Mouse (Mus musculus) neural tube, embryonic 14.5 days (tissue): ENCODE data around the gene Coq9. TPM values are rescaled to one million over a fixed set of nuclear protein-coding genes. Genes with fewer than 3 reads are reported as not detected.

ENCODE experiments used
- ATAC-seq: fragments of 200-750 bp; cut with Nextera tagmentation; 2 replicates; pipeline ENCODE4 v1.8.0; 2017; ENCODE audit warnings: low read depth, mild to moderate bottlenecking, moderate TSS enrichment, moderate library complexity
- H3K27ac ChIP-seq: fragments of 300-500 bp; sonication (generic); 2 replicates; pipeline ENCODE4 v1.5.1; 2014; ENCODE audit warnings: low read depth, mild to moderate bottlenecking, control low read depth, low read length, moderate library complexity, mixed read lengths
- H3K27me3 ChIP-seq: fragments of 300-500 bp; sonication (generic); 2 replicates; pipeline ENCODE4 v1.6.1; 2014; ENCODE audit warnings: low read length; ENCODE audit not compliant: control insufficient read depth, insufficient read depth
- H3K36me3 ChIP-seq: fragments of 300-500 bp; sonication (generic); 2 replicates; pipeline ENCODE4 v1.6.1; 2014; ENCODE audit warnings: low read length, mixed read lengths; ENCODE audit not compliant: control insufficient read depth, insufficient read depth
- H3K4me1 ChIP-seq: fragments of 300-500 bp; sonication (generic); 2 replicates; pipeline ENCODE4 v1.6.1; 2014; ENCODE audit warnings: low read length; ENCODE audit not compliant: control insufficient read depth, insufficient read depth
- H3K4me2 ChIP-seq: fragments of 300-500 bp; sonication (generic); 2 replicates; pipeline ENCODE4 v1.6.1; 2014; ENCODE audit warnings: mild to moderate bottlenecking, low read depth, low read length, control low read depth
- H3K4me3 ChIP-seq: fragments of 300-500 bp; sonication (generic); 2 replicates; pipeline ENCODE4 v1.5.1; 2014; ENCODE audit warnings: low read depth, low read length, control low read depth, mixed read lengths
- H3K9ac ChIP-seq: fragments of 300-500 bp; sonication (generic); replicated peaks from 2 replicates; pipeline ENCODE4 v1.6.1; 2014; ENCODE audit warnings: low read depth, mild to moderate bottlenecking, control low read depth, low read length, mixed read lengths
- H3K9me3 ChIP-seq: fragments of 300-500 bp; sonication (generic); 2 replicates; pipeline ENCODE4 v1.6.1; 2016; ENCODE audit warnings: low read length; ENCODE audit not compliant: control insufficient read depth
- WGBS: fragments of 180-500 bp; shearing (Covaris S2); extraction: QIAGEN DNeasy Blood & Tissue Kit; methylation state at CpG from one replicate; pipeline ENCODE4 v1.1.7; 2014; 5-methylcytosine and 5-hydroxymethylcytosine counted together
- polyA plus RNA-seq: library from polyadenylated mRNA; unstranded; fragments of >200 nt; fragmentation: Nextera tagmentation; extraction: Ambion mirVana; gene quantifications from 2 replicates; pipeline ENCODE4 v1.2.1, GENCODE M21; 2014

The Coq9 gene
- polyA plus RNA-seq, 1 experiment from 2014 or later = 67.1 TPM

GRCm38 (mm10) chr8:94804546-94805340 lies 33.4 kb upstream of the Coq9 start:
- Histone ChIP-seq H3K4me1 (no peaks in the 10 kb centered on the region), H3K27ac (no peak overlapping the region), H3K4me2 (no peak overlapping the region), H3K9me3 (no peaks in the 10 kb centered on the region), H3K36me3 (no peaks in the 10 kb centered on the region), H3K9ac (no peak overlapping the region), H3K27me3 (no peaks in the 10 kb centered on the region), H3K4me3 (no peak overlapping the region)
- no peak for ATAC-seq
- 76% methylated on average over 10 of the region's 10 CpGs for WGBS

DNA sequence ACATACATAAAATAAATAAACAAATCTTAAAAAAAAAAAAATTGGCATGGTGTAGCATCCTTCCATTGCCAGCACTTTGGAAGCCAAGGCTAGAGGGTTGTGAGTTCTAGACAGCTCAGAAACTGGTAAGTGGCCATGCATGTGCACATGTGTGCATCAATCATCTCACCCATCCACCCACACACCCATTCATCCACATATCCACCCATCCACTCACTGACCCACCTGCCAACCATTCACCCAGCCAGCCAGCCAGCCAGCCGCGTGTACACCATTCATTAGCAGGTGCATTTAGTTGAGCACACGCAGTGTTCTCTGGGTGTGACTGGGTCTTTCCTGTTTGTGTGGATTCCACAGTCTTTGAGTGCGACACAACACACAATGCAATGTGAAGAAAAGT lies 32.3 kb upstream of the Coq9 start:
- H3K9ac ChIP-seq = no peak overlapping the region
- no peaks in the 10 kb centered on the region for H3K36me3 ChIP-seq
- ATAC-seq = no peak
- no peak overlapping the region for H3K27ac ChIP-seq
- H3K4me1 ChIP-seq = no peaks in the 10 kb centered on the region
- no peak overlapping the region for H3K4me2 ChIP-seq
- 57% methylated on average over 4 of the region's 4 CpGs for WGBS
- no peaks in the 10 kb centered on the region for H3K27me3 ChIP-seq
- no peaks in the 10 kb centered on the region for H3K9me3 ChIP-seq
- H3K4me3 ChIP-seq = no peak overlapping the region

DNA sequence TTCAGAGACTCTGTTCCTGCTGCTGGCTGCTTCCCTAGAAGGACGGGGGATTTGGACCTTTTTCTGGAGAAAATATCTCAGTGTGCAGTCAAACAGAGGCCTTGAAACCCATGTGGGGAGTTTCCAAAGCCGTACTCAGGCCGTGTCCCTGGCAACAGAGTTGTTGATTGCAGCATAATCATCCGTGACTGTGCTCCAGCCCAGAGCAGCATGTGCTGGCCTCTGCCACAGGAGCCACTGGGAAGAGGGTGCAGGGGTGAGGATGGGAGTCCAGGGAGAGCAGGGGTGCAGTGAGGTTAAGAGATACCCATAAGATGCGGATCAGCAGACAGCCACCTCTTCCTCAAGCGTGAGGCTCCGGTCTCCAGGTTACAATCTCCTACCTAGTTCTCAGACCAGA lies 30.6 kb upstream of the Coq9 start:
- ATAC-seq = peak; percentile 21; the same call in 1 of the 2 replicates

DNA sequence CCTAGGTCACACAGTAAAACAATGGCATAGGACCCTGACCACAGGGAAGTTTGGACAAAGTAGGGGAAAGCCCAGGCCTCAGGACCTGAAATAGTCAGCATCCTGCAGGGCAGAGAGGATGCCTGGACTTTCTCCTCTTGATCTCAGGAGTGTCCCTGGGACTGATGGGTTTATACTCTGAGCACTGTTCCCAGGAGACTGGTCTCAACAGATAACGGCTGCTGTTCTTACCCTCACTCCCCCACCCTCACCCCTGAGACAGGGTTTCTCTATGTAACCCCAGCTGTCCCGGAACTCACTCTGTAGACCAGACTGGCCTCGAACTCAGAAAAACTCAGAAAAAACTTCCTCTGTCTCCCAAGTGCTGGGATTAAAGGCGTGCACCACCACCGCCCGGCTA lies 29.7 kb upstream of the Coq9 start:
- Histone ChIP-seq H3K4me2 (no peak overlapping the region), H3K27me3 (no peaks in the 10 kb centered on the region), H3K4me1 (0 out of 2 replicates have a peak, but pooled peaks cover 4% of the 10 kb centered on the region), H3K27ac (no peak overlapping the region), H3K4me3 (no peak overlapping the region), H3K9me3 (no peaks in the 10 kb centered on the region), H3K36me3 (no peaks in the 10 kb centered on the region), H3K9ac (no peak overlapping the region)
- 84% methylated on average over 6 of the region's 6 CpGs for WGBS
- no peak for ATAC-seq

More for the DNA sequence above, 30.6 kb upstream of the Coq9 start:
- no peaks in the 10 kb centered on the region for H3K27me3 ChIP-seq
- 51% methylated on average over 7 of the region's 7 CpGs for WGBS
- 0 out of 2 replicates have a peak, but pooled peaks cover 2% of the 10 kb centered on the region for H3K4me1 ChIP-seq
- H3K4me2 ChIP-seq = no peak overlapping the region
- no peaks in the 10 kb centered on the region for H3K9me3 ChIP-seq
- H3K4me3 ChIP-seq = no peak overlapping the region
- H3K36me3 ChIP-seq = no peaks in the 10 kb centered on the region
- H3K27ac ChIP-seq = no peak overlapping the region
- H3K9ac ChIP-seq = no peak overlapping the region

- H3K4me1 ChIP-seq = 0 out of 2 replicates have a peak, but pooled peaks cover 4% of the 10 kb centered on the region
- 80% methylated on average over 3 of the region's 3 CpGs for WGBS
- no peak within 1 kb of the TSS for H3K9ac ChIP-seq
- no peak for ATAC-seq
- H3K9me3 ChIP-seq = no peaks in the 10 kb centered on the region
- H3K4me2 ChIP-seq = no peak within 1 kb of the TSS
- no peaks in the 10 kb centered on the region for H3K27me3 ChIP-seq
- no peaks in the 10 kb centered on the region for H3K36me3 ChIP-seq
- no peak within 1 kb of the TSS for H3K4me3 ChIP-seq
- no peak within 1 kb of the TSS for H3K27ac ChIP-seq
Measured at GRCm38 (mm10) chr8:94810153-94810552, 28.0 kb upstream of the Coq9 start, which contains the start of gene Ccl17. Gene Ccl17, plus strand, starts transcription at chr8:94810453.

GRCm38 (mm10) chr8:94810855-94811254 lies 27.3 kb upstream of the Coq9 start:
- Histone ChIP-seq H3K27ac (no peak overlapping the region), H3K9me3 (no peaks in the 10 kb centered on the region), H3K9ac (no peak overlapping the region), H3K4me1 (0 out of 2 replicates have a peak, but pooled peaks cover 4% of the 10 kb centered on the region), H3K4me3 (no peak overlapping the region), H3K27me3 (no peaks in the 10 kb centered on the region), H3K4me2 (no peak overlapping the region), H3K36me3 (no peaks in the 10 kb centered on the region)
- ATAC-seq = no peak
- 91% methylated on average over 5 of the region's 5 CpGs for WGBS

DNA sequence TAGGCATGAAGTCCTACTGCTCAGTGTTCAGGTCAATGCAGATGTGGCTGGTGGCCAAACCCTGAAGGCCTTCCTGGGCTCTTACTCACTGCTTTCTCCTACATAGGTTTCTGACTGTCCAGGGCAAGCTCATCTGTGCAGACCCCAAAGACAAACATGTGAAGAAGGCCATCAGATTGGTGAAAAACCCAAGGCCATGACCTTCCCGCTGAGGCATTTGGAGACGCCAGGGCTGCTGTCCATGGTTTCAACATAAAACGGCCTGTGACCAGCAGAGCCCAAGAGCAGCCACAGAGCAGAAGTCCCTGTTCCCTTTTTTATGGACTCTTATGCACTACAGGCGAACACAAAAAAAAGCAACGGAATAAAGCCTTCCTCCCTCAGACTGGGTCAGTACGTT lies 26.5 kb upstream of the Coq9 start:
- no peaks in the 10 kb centered on the region for H3K9me3 ChIP-seq
- H3K4me3 ChIP-seq = no peak overlapping the region
- 80% methylated on average over 6 of the region's 6 CpGs for WGBS
- no peak for ATAC-seq
- H3K36me3 ChIP-seq = no peaks in the 10 kb centered on the region
- H3K4me1 ChIP-seq = 0 out of 2 replicates have a peak, but pooled peaks cover 4% of the 10 kb centered on the region
- no peak overlapping the region for H3K9ac ChIP-seq
- no peak overlapping the region for H3K4me2 ChIP-seq
- no peak overlapping the region for H3K27ac ChIP-seq
- H3K27me3 ChIP-seq = no peaks in the 10 kb centered on the region

DNA sequence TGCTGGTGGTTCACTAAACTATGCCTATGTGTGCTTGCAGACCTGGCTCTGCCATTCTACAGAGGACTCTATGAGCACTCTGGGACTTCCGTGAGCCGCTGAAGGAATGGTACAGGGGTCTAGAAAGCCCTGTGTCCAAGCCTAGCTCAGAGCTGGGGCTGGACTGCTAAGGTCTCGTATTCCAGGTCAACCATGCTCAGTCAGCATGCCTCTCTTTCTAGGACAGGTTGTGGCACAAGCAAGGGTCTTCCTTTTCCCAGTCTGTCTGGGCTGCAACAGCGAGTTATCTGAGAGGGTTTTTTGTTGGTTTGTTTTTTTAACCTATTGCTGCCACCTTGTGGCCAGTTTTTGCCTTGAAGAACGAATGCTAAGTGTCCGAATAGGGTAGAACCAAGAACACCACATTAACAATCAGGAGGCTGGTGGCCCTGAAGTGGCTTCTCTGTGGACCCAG lies 25.4 kb upstream of the Coq9 start:
- Histone ChIP-seq H3K36me3 (no peaks in the 10 kb centered on the region), H3K9me3 (no peaks in the 10 kb centered on the region), H3K4me3 (no peak overlapping the region), H3K27ac (0 out of 2 replicates have a peak overlapping the region, but pooled peaks have one; percentile 34), H3K27me3 (no peaks in the 10 kb centered on the region), H3K9ac (peak overlapping the region; percentile 47), H3K4me1 (0 out of 2 replicates have a peak, but pooled peaks cover 4% of the 10 kb centered on the region), H3K4me2 (peak overlapping the region; percentile 33; the same call in 1 of the 2 replicates)
- 27% methylated on average over 6 of the region's 6 CpGs for WGBS
- peak; percentile 67 for ATAC-seq

DNA sequence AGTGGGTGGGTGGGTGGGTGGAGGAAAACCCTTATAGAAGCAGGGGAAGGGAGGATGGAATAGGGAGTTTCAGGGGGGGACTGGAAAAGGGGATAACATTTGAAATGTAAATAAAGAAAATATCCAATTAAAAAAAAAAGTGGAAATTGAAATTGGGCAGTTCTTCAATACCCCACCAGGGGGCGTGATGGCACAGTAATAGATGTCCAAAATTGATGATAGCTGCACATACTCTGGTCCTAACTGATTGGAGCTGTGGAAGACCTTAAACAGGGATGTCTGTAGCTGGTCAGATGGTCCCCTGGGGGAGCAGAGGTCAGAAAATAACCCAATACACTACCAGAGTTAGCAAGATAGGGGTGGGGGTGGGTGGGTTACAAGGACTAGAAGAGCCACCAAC lies 23.6 kb upstream of the Coq9 start:
- no peaks in the 10 kb centered on the region for H3K27me3 ChIP-seq
- no peak overlapping the region for H3K4me3 ChIP-seq
- no peak overlapping the region for H3K9ac ChIP-seq
- 0% methylated on average over 1 of the region's 1 CpGs for WGBS
- no peak overlapping the region for H3K4me2 ChIP-seq
- no peak overlapping the region for H3K27ac ChIP-seq
- no peaks in the 10 kb centered on the region for H3K9me3 ChIP-seq
- H3K4me1 ChIP-seq = 0 out of 2 replicates have a peak, but pooled peaks cover 4% of the 10 kb centered on the region
- no peak for ATAC-seq
- no peaks in the 10 kb centered on the region for H3K36me3 ChIP-seq
